Mouse (Mus musculus) heart, embryonic 11.5 days (tissue): ENCODE measurements at regions not wholly inside any gene's neighbourhood (a gene's known extent, or its start where the extent isn't known, plus 50 kb on each side); places are given as distances from the start of the nearest gene placed in this dataset.

Experiments used
- ATAC-seq: fragments of 200-750 bp; cut with Nextera tagmentation; replicated peaks from 2 replicates; pipeline ENCODE4 v1.8.0; 2017; ENCODE audit warnings: moderate library complexity; ENCODE audit not compliant: insufficient number of reproducible peaks, low FRiP score, low TSS enrichment
- H3K27ac ChIP-seq: fragments of 300-500 bp; sonication (generic); 2 replicates; pipeline ENCODE4 v1.5.1; 2014; ENCODE audit warnings: mild to moderate bottlenecking, low read depth, low read length
- H3K27me3 ChIP-seq: fragments of 300-500 bp; sonication (generic); 2 replicates; pipeline ENCODE4 v1.6.1; 2014; ENCODE audit warnings: mild to moderate bottlenecking, low read length, mixed read lengths; ENCODE audit not compliant: control insufficient read depth, insufficient read depth
- H3K36me3 ChIP-seq: fragments of 300-500 bp; sonication (generic); 2 replicates; pipeline ENCODE4 v1.6.1; 2014; ENCODE audit warnings: mild to moderate bottlenecking, low read length, moderate library complexity, mixed read lengths; ENCODE audit not compliant: control insufficient read depth, insufficient read depth
- H3K4me1 ChIP-seq: fragments of 300-500 bp; sonication (generic); 2 replicates; pipeline ENCODE4 v1.6.1; 2014; ENCODE audit warnings: low read length; ENCODE audit not compliant: control insufficient read depth, insufficient read depth
- H3K4me2 ChIP-seq: fragments of 300-500 bp; sonication (generic); 2 replicates; pipeline ENCODE4 v1.6.1; 2014; ENCODE audit warnings: mild to moderate bottlenecking, moderate library complexity
- H3K4me3 ChIP-seq: fragments of 300-500 bp; sonication (generic); 2 replicates; pipeline ENCODE4 v1.5.1; 2014; ENCODE audit warnings: low read depth, low read length
- H3K9ac ChIP-seq: fragments of 300-500 bp; sonication (generic); 2 replicates; pipeline ENCODE4 v1.6.1; 2014; ENCODE audit warnings: mild to moderate bottlenecking, low read depth, low read length, moderate library complexity
- H3K9me3 ChIP-seq: fragments of 300-500 bp; sonication (generic); replicated peaks from 2 replicates; pipeline ENCODE4 v1.6.1; 2016; ENCODE audit warnings: low read length; ENCODE audit not compliant: control insufficient read depth
- WGBS: fragments of 180-500 bp; shearing (Covaris S2); extraction: QIAGEN DNeasy Blood & Tissue Kit; methylation state at CpG from one replicate; pipeline ENCODE4 v1.1.7; 2014; ENCODE audit not compliant: insufficient replicate concordance; 5-methylcytosine and 5-hydroxymethylcytosine counted together

DNA sequence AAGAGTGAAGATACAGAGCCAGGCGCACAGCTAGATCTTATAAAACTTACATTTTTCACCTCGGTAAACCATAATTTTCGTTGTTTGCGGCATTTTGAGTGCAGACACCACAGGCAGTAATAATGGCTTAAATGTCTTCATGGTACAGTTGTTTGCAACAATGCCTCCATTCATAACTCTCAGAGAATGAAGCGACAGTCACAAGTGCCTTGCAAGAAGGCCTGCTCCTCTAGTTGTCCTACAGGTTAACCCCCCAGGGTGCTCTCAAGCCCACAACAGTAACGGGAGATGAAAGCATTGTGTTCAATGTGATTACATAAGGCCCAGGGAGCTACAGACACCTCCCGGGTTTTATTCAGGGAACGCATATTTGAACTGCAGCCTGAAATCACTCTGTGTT is 150.1 kb upstream of the Fat1 start:
- no peak overlapping the region for H3K9ac ChIP-seq
- WGBS, result 78% methylated on average over 8 of the region's 8 CpGs
- H3K4me3 ChIP-seq, result no peak overlapping the region
- H3K36me3 ChIP-seq, result no peaks in the 10 kb centered on the region
- no peak overlapping the region for H3K4me2 ChIP-seq
- no peak overlapping the region for H3K27ac ChIP-seq
- no peaks in the 10 kb centered on the region for H3K4me1 ChIP-seq
- H3K27me3 ChIP-seq, result no peaks in the 10 kb centered on the region
- ATAC-seq, result no peak
- H3K9me3 ChIP-seq, result no peaks in the 10 kb centered on the region

DNA sequence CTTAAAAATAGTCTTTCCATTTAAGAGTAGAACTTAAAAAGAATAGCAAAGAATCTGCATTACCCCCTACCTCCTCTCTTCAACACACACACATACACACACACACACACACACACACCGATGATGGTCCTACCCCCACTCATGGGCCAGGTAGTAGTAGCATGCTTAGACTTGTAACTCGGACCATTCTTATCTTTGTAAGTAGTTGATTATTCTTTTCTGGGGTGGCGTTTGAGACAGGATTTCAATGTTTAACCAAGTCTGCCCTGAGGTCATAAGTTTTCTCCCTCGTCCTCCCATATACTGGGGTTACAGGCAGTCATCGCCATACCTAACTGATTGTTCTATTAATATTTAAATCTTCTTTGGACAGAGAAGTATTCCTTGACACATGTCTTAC is 148.5 kb upstream of the Fat1 start:
- Histone ChIP-seq H3K4me1 (no peaks in the 10 kb centered on the region), H3K4me3 (no peak overlapping the region), H3K4me2 (no peak overlapping the region), H3K9me3 (no peaks in the 10 kb centered on the region), H3K36me3 (no peaks in the 10 kb centered on the region), H3K9ac (no peak overlapping the region), H3K27ac (no peak overlapping the region), H3K27me3 (no peaks in the 10 kb centered on the region)
- 72% methylated on average over 5 of the region's 5 CpGs for WGBS
- no peak for ATAC-seq

DNA sequence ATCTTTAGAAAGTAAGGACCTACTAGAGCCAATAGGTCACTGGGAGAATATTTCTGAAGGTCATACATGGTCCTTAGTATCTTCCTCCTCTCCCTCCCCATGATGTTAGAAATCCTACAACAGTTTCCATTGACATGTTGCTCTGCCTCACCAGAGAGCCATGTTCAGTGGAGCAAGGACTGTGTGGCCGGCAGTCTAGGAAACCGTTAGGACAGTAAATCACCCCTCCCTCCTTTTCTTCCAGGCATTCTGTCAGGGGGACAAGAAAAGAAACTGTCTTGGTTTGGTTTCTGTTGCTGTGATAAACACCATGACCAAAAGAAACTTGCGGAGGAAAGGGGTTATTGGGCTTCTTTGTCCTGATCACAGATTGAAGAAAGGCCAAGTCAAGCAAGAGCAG is 147.0 kb upstream of the Fat1 start:
- no peaks in the 10 kb centered on the region for H3K36me3 ChIP-seq
- no peaks in the 10 kb centered on the region for H3K27me3 ChIP-seq
- WGBS, result 82% methylated on average over 3 of the region's 3 CpGs
- H3K4me2 ChIP-seq, result no peak overlapping the region
- H3K9me3 ChIP-seq, result no peaks in the 10 kb centered on the region
- no peak overlapping the region for H3K4me3 ChIP-seq
- no peak overlapping the region for H3K27ac ChIP-seq
- no peaks in the 10 kb centered on the region for H3K4me1 ChIP-seq
- ATAC-seq, result no peak
- no peak overlapping the region for H3K9ac ChIP-seq

DNA sequence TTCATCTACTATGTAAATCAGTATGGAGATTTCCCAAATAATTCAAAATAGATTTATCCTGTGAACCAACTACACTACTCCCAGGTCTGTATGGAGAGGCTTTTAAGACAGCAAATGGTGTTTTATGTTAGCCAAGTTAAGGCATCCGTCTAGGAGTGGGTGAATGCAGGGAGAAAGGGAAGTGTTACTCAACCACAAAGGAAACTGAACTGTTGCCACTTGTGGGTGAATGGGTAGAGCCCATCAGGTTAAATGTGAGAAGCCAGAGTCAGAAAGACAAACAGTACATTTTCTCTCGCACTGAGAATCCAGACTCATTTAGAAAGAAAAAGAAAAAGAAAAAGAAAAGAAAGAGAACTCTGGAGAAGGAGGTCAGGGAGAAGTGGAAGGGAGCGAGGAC is 135.7 kb upstream of the Fat1 start:
- peaks cover 13% of the 10 kb centered on the region for H3K4me1 ChIP-seq
- 75% methylated on average over 3 of the region's 3 CpGs for WGBS

DNA sequence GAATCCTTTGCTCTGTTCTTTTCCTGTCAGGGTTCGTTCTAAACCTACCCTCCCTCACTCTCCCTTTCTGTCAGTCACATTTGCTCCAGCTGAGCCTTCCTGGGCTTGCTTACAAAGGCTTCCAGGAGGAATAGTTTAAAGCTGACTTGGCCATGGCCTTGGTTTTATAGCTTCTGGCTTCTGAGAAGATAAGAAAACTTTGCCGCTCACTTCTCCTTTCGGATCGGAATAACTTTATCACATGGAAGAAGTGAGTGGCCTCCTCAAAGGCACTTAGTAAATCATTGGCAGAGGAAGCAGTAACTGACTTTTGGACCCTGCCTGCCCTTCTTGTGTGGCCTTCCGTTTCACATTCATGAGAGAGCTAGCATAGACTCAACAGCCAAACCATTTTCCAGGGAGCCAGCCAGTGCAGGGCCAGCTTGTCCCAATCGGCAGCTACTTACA is 134.4 kb upstream of the Fat1 start:
- no peak overlapping the region for H3K4me2 ChIP-seq
- no peaks in the 10 kb centered on the region for H3K9me3 ChIP-seq
- 17% methylated on average over 6 of the region's 6 CpGs for WGBS
- no peak for ATAC-seq
- H3K27ac ChIP-seq, result no peak overlapping the region
- H3K36me3 ChIP-seq, result no peaks in the 10 kb centered on the region
- peaks cover 13% of the 10 kb centered on the region for H3K4me1 ChIP-seq
- H3K4me3 ChIP-seq, result no peak overlapping the region
- H3K27me3 ChIP-seq, result no peaks in the 10 kb centered on the region
- H3K9ac ChIP-seq, result no peak overlapping the region

More for the DNA sequence above, 135.7 kb upstream of the Fat1 start:
- Histone ChIP-seq H3K36me3 (no peaks in the 10 kb centered on the region), H3K27ac (no peak overlapping the region), H3K4me3 (no peak overlapping the region), H3K27me3 (no peaks in the 10 kb centered on the region), H3K9me3 (no peaks in the 10 kb centered on the region), H3K9ac (no peak overlapping the region), H3K4me2 (no peak overlapping the region)
- no peak for ATAC-seq

DNA sequence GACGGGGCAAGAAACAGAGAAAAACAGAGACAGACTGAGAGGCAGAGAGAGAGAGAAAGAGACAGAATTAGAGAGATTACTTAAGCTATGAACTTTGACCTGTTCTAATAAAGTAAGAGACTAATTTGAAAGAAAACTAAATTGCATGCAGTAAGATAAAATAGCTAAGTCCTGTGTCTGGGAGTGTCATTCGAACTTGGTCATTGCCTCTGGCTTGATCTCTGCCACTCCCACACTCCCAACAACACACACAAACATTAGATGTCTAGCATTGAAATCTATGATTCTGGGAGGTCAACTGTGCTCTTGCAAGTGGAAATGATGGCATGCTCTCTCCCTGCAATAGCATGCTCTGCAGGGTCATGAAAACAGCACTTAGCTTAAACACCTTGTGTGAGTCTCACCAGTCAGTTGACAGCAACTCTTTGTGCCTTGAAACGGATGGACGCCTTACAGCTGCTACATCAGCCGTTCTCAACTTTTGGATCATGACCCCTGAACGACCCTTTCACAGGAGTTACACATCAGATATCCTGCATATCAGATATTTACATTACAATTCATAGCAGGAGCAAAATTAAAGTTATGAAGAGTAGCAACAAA is 133.5 kb upstream of the Fat1 start:
- no peak overlapping the region for H3K4me3 ChIP-seq
- no peak overlapping the region for H3K27ac ChIP-seq
- H3K9ac ChIP-seq, result no peak overlapping the region
- H3K36me3 ChIP-seq, result no peaks in the 10 kb centered on the region
- ATAC-seq, result no peak
- WGBS, result 47% methylated on average over 6 of the region's 6 CpGs
- H3K4me1 ChIP-seq, result peaks cover 13% of the 10 kb centered on the region
- H3K27me3 ChIP-seq, result no peaks in the 10 kb centered on the region
- no peaks in the 10 kb centered on the region for H3K9me3 ChIP-seq
- H3K4me2 ChIP-seq, result no peak overlapping the region

DNA sequence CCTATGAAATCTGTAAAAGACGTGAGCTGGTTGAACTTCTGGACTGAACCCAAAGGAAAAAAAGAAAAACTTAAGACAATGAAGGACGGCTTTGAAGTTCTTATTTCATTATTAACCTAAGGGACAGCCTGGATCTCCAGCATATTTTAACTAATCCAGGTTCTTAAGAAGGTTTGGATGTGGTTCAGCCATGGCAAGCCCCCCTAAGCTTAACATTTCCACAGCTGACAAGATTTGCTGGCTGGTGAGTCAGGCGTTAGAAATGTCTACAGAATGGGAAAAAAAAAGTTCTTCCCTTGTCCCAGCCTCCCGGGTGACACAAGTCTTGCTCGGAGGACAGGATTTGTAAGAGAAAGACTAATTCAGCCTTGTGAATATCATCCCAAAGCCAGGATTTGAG is 132.9 kb upstream of the Fat1 start:
- no peak overlapping the region for H3K27ac ChIP-seq
- H3K4me2 ChIP-seq, result no peak overlapping the region
- no peaks in the 10 kb centered on the region for H3K9me3 ChIP-seq
- no peaks in the 10 kb centered on the region for H3K36me3 ChIP-seq
- no peak overlapping the region for H3K9ac ChIP-seq
- peaks cover 13% of the 10 kb centered on the region for H3K4me1 ChIP-seq
- 44% methylated on average over 5 of the region's 5 CpGs for WGBS
- H3K27me3 ChIP-seq, result no peaks in the 10 kb centered on the region
- H3K4me3 ChIP-seq, result no peak overlapping the region
- ATAC-seq, result no peak

DNA sequence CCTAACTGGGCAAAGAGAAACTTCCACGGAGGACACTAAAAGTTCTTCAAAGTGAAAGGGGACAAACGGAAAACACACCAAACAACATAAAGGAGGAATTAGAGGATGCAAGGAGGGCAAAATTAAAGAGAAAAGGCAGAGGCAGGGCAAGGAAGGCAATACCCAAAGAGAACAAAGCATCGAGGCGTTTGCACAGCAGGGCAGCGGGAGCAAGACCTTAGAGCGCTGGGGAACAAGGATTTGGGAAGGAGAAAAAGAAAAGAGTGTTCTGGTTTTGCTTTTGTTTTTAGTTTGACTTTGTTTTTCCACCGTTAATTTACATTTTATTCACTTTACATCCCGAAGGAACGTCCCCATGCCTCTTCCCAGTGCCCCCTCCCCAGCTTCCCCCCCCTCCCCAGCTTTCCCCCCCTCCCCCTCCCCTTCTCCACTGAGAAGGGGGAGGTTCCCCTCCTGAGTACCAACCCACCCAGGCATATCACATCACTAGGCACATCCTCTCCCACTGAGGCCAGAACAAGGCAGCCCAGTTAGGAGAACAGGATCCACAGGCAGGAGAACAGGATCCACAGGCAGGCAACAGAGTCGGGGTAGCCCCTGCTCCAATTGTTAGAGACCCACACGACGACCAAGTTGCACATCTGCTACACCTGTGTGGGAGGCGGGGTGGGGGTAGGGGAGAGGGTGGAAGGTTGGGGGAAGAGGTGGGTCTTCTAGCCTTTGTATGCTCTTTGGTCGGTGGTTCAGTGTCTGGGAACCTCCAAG is 130.7 kb upstream of the Fat1 start:
- Histone ChIP-seq H3K27me3 (no peaks in the 10 kb centered on the region), H3K4me1 (peaks cover 13% of the 10 kb centered on the region), H3K36me3 (no peaks in the 10 kb centered on the region), H3K4me2 (no peak overlapping the region), H3K27ac (no peak overlapping the region), H3K9me3 (no peaks in the 10 kb centered on the region), H3K9ac (no peak overlapping the region), H3K4me3 (no peak overlapping the region)
- no peak for ATAC-seq
- WGBS, result 57% methylated on average over 14 of the region's 14 CpGs
